ENCODE assay signal across 8 mouse cellular contexts in genomic region chr13:44839866-44840835, GRCm38 (mm10).
DNase-seq lines count a peak whose midpoint lies in the region; ATAC-seq lines count a peak whose summit lies in the region.

No protein-coding gene starts in this region.

- H3K4me3 ChIP-seq in hindbrain, embryonic 14.5 days (replicated peaks; ENCODE audit: low read length), result peak overlapping the region; percentile 46
- peak overlapping the region; percentile 45 for H3K4me3 ChIP-seq in lung, embryonic 16.5 days (ENCODE audit: low read length)

- H3K27me3 ChIP-seq in hindbrain, embryonic 14.5 days (ENCODE audit: control insufficient read depth, insufficient read depth, low read length), result no peaks in the 10 kb centered on the region
- no peaks in the 10 kb centered on the region for H3K27me3 ChIP-seq in lung, embryonic 16.5 days (ENCODE audit: control insufficient read depth, insufficient read depth, low read depth, low read length)

- peak overlapping the region; percentile 96 for H3K27ac ChIP-seq in hindbrain, embryonic 14.5 days
- H3K27ac ChIP-seq in lung, embryonic 16.5 days (ENCODE audit: low read length), result peak overlapping the region; percentile 71

- DNase-seq in R1 (ENCODE audit: low read depth, low spot score), result peak; percentile 63
- DNase-seq in cerebellum, postnatal 36 days, result peak; percentile 79
- DNase-seq in frontal cortex, postnatal 36 days (ENCODE audit: low spot score in 2 of 2), result peak; percentile 67 to 70
- DNase-seq in hindbrain, embryonic 14.5 days (ENCODE audit: low spot score), result peak; percentile 85
- DNase-seq in layer of hippocampus, postnatal 25 days (ENCODE audit: extremely low spot score in 1 of 2, low spot score in 1 of 2), result peak; percentile 48 to 61
- DNase-seq in retina, postnatal 1 day, result peak; percentile 95
- no peak for DNase-seq in spleen, postnatal 4 days (ENCODE audit: low spot score in 2 of 2)

- H3K9me3 ChIP-seq in hindbrain, embryonic 14.5 days (ENCODE audit: control insufficient read depth, low read length), result no peaks in the 10 kb centered on the region
- H3K9me3 ChIP-seq in lung, embryonic 16.5 days (ENCODE audit: control insufficient read depth, low read length), result no peaks in the 10 kb centered on the region

- no peaks in the 10 kb centered on the region for H3K36me3 ChIP-seq in hindbrain, embryonic 14.5 days (replicated peaks; ENCODE audit: control insufficient read depth, insufficient read depth)
- H3K36me3 ChIP-seq in lung, embryonic 16.5 days (ENCODE audit: control insufficient read depth, insufficient read depth, low read length), result no peaks in the 10 kb centered on the region

- peak overlapping the region; percentile 57 for H3K4me2 ChIP-seq in hindbrain, embryonic 14.5 days (replicated peaks)
- peak overlapping the region; percentile 73 for H3K4me2 ChIP-seq in lung, embryonic 16.5 days (ENCODE audit: low read depth, low read length)

- WGBS in hindbrain, embryonic 14.5 days, result under 1% methylated on average over 20 of the region's 20 CpGs
- WGBS in lung, embryonic 16.5 days, result 10% methylated on average over 20 of the region's 20 CpGs

- ATAC-seq in hindbrain, embryonic 14.5 days (ENCODE audit: low FRiP score), result peak; percentile 94
- ATAC-seq in lung, embryonic 16.5 days (ENCODE audit: low read depth), result peak; percentile 96

- H3K9ac ChIP-seq in hindbrain, embryonic 14.5 days, result peak overlapping the region; percentile 71
- peak overlapping the region; percentile 33; the same call in 1 of the 2 replicates for H3K9ac ChIP-seq in lung, embryonic 16.5 days (ENCODE audit: low read length)

- peaks cover 48% of the 10 kb centered on the region for H3K4me1 ChIP-seq in hindbrain, embryonic 14.5 days (replicated peaks; ENCODE audit: control insufficient read depth, insufficient read depth, low read length)
- peaks cover 29% of the 10 kb centered on the region for H3K4me1 ChIP-seq in lung, embryonic 16.5 days (replicated peaks; ENCODE audit: control insufficient read depth, insufficient read depth, low read length)

Comparison
In these comparisons a context has a peak if more than half of its experiments do, and no peak if none do; other contexts are left out.
1. DNase-seq: peak in R1 (single experiment), cerebellum, postnatal 36 days (2 of 2), frontal cortex, postnatal 36 days (2 of 2), hindbrain, embryonic 14.5 days (single experiment), layer of hippocampus, postnatal 25 days (2 of 2) and retina, postnatal 1 day (single experiment); none in spleen, postnatal 4 days (0 of 2).